Mouse (Mus musculus) neural tube, embryonic 15.5 days (tissue): ENCODE results near the gene Pik3cd. TPM values are rescaled to one million over a fixed set of nuclear protein-coding genes. Genes with fewer than 3 reads are reported as not detected.
A peak's percentile ranks its signal among the peaks of the same experiment; 100 is the strongest.

Source experiments
- ATAC-seq: fragments of 200-750 bp; cut with Nextera tagmentation; 2 replicates; pipeline ENCODE4 v1.8.0; 2017; ENCODE audit warnings: mild to moderate bottlenecking, moderate TSS enrichment, moderate library complexity; ENCODE audit not compliant: low FRiP score
- H3K27ac ChIP-seq: fragments of 300-500 bp; sonication (generic); replicated peaks from 2 replicates; pipeline ENCODE4 v1.5.1; 2015; ENCODE audit warnings: mild to moderate bottlenecking, inconsistent platforms
- H3K27me3 ChIP-seq: fragments of 300-500 bp; sonication (generic); replicated peaks from 2 replicates; pipeline ENCODE4 v1.6.1; 2015; ENCODE audit warnings: inconsistent platforms
- H3K36me3 ChIP-seq: fragments of 300-500 bp; sonication (generic); 2 replicates; pipeline ENCODE4 v1.6.1; 2015; ENCODE audit warnings: inconsistent platforms
- H3K4me1 ChIP-seq: fragments of 300-500 bp; sonication (generic); 2 replicates; pipeline ENCODE4 v1.6.1; 2015; ENCODE audit warnings: inconsistent platforms
- H3K4me2 ChIP-seq: fragments of 300-500 bp; sonication (generic); 2 replicates; pipeline ENCODE4 v1.6.1; 2015; ENCODE audit warnings: inconsistent platforms, mild to moderate bottlenecking, moderate library complexity
- H3K4me3 ChIP-seq: fragments of 300-500 bp; sonication (generic); replicated peaks from 2 replicates; pipeline ENCODE4 v1.5.1; 2015; ENCODE audit warnings: mild to moderate bottlenecking, inconsistent platforms
- H3K9ac ChIP-seq: fragments of 300-500 bp; sonication (generic); replicated peaks from 2 replicates; pipeline ENCODE4 v1.6.1; 2015; ENCODE audit warnings: mild to moderate bottlenecking, inconsistent platforms
- H3K9me3 ChIP-seq: fragments of 300-500 bp; sonication (generic); replicated peaks from 2 replicates; pipeline ENCODE4 v1.6.1; 2016; ENCODE audit warnings: inconsistent platforms
- WGBS: fragments of 180-500 bp; shearing (Covaris S2); methylation state at CpG from one replicate; pipeline ENCODE4 v1.1.7; 2015; ENCODE audit warnings: mixed read lengths; 5-methylcytosine and 5-hydroxymethylcytosine counted together
- polyA plus RNA-seq: library from polyadenylated mRNA; unstranded; fragments of >200 nt; fragmentation: Nextera tagmentation; extraction: Ambion mirVana; gene quantifications from 2 replicates; pipeline ENCODE4 v1.2.1, GENCODE M21; 2015

Gene Pik3cd
- polyA plus RNA-seq, 1 experiment from 2014 or later: 16.0 TPM

- no peaks in the 10 kb centered on the region for H3K9me3 ChIP-seq
- H3K4me3 ChIP-seq: no peak overlapping the region
- 84% methylated on average over 4 of the region's 4 CpGs for WGBS
- no peaks in the 10 kb centered on the region for H3K36me3 ChIP-seq
- no peak overlapping the region for H3K27ac ChIP-seq
- peaks cover 22% of the 10 kb centered on the region for H3K4me1 ChIP-seq
- H3K4me2 ChIP-seq: no peak overlapping the region
- no peak for ATAC-seq
- H3K27me3 ChIP-seq: peaks cover 23% of the 10 kb centered on the region
- no peak overlapping the region for H3K9ac ChIP-seq
These were observed 2.4 kb downstream of the Pik3cd start for GRCm38 (mm10) chr4:149699953-149700352.

- WGBS: 1% methylated on average over 35 of the region's 35 CpGs
- Histone ChIP-seq H3K4me2 (peak overlapping the region; percentile 82), H3K27ac (no peak overlapping the region), H3K9me3 (no peaks in the 10 kb centered on the region), H3K4me1 (peaks cover 22% of the 10 kb centered on the region), H3K36me3 (no peaks in the 10 kb centered on the region), H3K9ac (peak overlapping the region; percentile 53), H3K27me3 (peaks cover 23% of the 10 kb centered on the region), H3K4me3 (peak overlapping the region; percentile 44)
- ATAC-seq: peak; percentile 81
These were observed 4.1 kb downstream of the Pik3cd start for GRCm38 (mm10) chr4:149698197-149698821.

GRCm38 (mm10) chr4:149697506-149698196 is 4.7 kb downstream of the Pik3cd start:
- H3K4me3 ChIP-seq: peak overlapping the region; percentile 44
- H3K36me3 ChIP-seq: no peaks in the 10 kb centered on the region
- peak overlapping the region; percentile 53 for H3K9ac ChIP-seq
- peaks cover 23% of the 10 kb centered on the region for H3K27me3 ChIP-seq
- 30% methylated on average over 15 of the region's 15 CpGs for WGBS
- H3K4me1 ChIP-seq: peaks cover 22% of the 10 kb centered on the region
- H3K27ac ChIP-seq: no peak overlapping the region
- no peaks in the 10 kb centered on the region for H3K9me3 ChIP-seq
- ATAC-seq: no peak
- H3K4me2 ChIP-seq: peak overlapping the region; percentile 82

GRCm38 (mm10) chr4:149696189-149696971 is 6.0 kb downstream of the Pik3cd start:
- Histone ChIP-seq H3K9ac (no peak overlapping the region), H3K36me3 (no peaks in the 10 kb centered on the region), H3K27ac (no peak overlapping the region), H3K9me3 (no peaks in the 10 kb centered on the region), H3K4me1 (peaks cover 22% of the 10 kb centered on the region), H3K27me3 (peaks cover 23% of the 10 kb centered on the region), H3K4me3 (no peak overlapping the region), H3K4me2 (peak overlapping the region; percentile 4)
- 37% methylated on average over 16 of the region's 16 CpGs for WGBS
- 0 out of 2 replicates have a peak, but pooled peaks have one; percentile 47 for ATAC-seq

- Histone ChIP-seq H3K36me3 (no peaks in the 10 kb centered on the region), H3K4me3 (no peak overlapping the region), H3K4me2 (no peak overlapping the region), H3K27ac (no peak overlapping the region), H3K27me3 (no peaks in the 10 kb centered on the region), H3K9ac (no peak overlapping the region), H3K4me1 (peaks cover 5% of the 10 kb centered on the region), H3K9me3 (no peaks in the 10 kb centered on the region)
- no peak for ATAC-seq
- WGBS: 72% methylated on average over 8 of the region's 8 CpGs
These were observed 11.0 kb downstream of the Pik3cd start for GRCm38 (mm10) chr4:149691368-149691767.

- Histone ChIP-seq H3K27ac (no peak overlapping the region), H3K4me2 (no peak overlapping the region), H3K9me3 (no peaks in the 10 kb centered on the region), H3K4me1 (no peaks in the 10 kb centered on the region), H3K27me3 (no peaks in the 10 kb centered on the region), H3K9ac (no peak overlapping the region), H3K4me3 (no peak overlapping the region), H3K36me3 (no peaks in the 10 kb centered on the region)
- ATAC-seq: no peak
- 95% methylated on average over 8 of the region's 8 CpGs for WGBS
These were observed 11.5 kb downstream of the Pik3cd start for GRCm38 (mm10) chr4:149690828-149691280.

GRCm38 (mm10) chr4:149689822-149690700 is 12.3 kb downstream of the Pik3cd start:
- no peaks in the 10 kb centered on the region for H3K4me1 ChIP-seq
- no peak overlapping the region for H3K27ac ChIP-seq
- no peaks in the 10 kb centered on the region for H3K9me3 ChIP-seq
- no peak overlapping the region for H3K4me3 ChIP-seq
- H3K4me2 ChIP-seq: no peak overlapping the region
- no peak overlapping the region for H3K9ac ChIP-seq
- H3K27me3 ChIP-seq: no peaks in the 10 kb centered on the region
- 91% methylated on average over 12 of the region's 12 CpGs for WGBS
- no peaks in the 10 kb centered on the region for H3K36me3 ChIP-seq
- no peak for ATAC-seq

GRCm38 (mm10) chr4:149688861-149689260 is 13.5 kb downstream of the Pik3cd start:
- Histone ChIP-seq H3K4me1 (no peaks in the 10 kb centered on the region), H3K27me3 (no peaks in the 10 kb centered on the region), H3K4me3 (no peak overlapping the region), H3K9me3 (no peaks in the 10 kb centered on the region), H3K36me3 (no peaks in the 10 kb centered on the region), H3K4me2 (no peak overlapping the region), H3K9ac (no peak overlapping the region), H3K27ac (no peak overlapping the region)
- ATAC-seq: no peak
- 63% methylated on average over 14 of the region's 14 CpGs for WGBS

GRCm38 (mm10) chr4:149684841-149685623 is 17.3 kb downstream of the Pik3cd start:
- H3K9me3 ChIP-seq: no peaks in the 10 kb centered on the region
- H3K4me2 ChIP-seq: no peak overlapping the region
- WGBS: 81% methylated on average over 11 of the region's 11 CpGs

GRCm38 (mm10) chr4:149683875-149684274 is 18.5 kb downstream of the Pik3cd start:
- 30% methylated on average over 7 of the region's 7 CpGs for WGBS
- no peak overlapping the region for H3K27ac ChIP-seq
- H3K27me3 ChIP-seq: no peaks in the 10 kb centered on the region
- H3K4me3 ChIP-seq: no peak overlapping the region
- H3K4me2 ChIP-seq: no peak overlapping the region
- H3K9ac ChIP-seq: no peak overlapping the region
- H3K9me3 ChIP-seq: no peaks in the 10 kb centered on the region
- no peak for ATAC-seq
- no peaks in the 10 kb centered on the region for H3K36me3 ChIP-seq
- no peaks in the 10 kb centered on the region for H3K4me1 ChIP-seq

More at GRCm38 (mm10) chr4:149684841-149685623, 17.3 kb downstream of the Pik3cd start:
- Histone ChIP-seq H3K27ac (no peak overlapping the region), H3K27me3 (no peaks in the 10 kb centered on the region), H3K36me3 (no peaks in the 10 kb centered on the region), H3K9ac (no peak overlapping the region), H3K4me3 (no peak overlapping the region), H3K4me1 (no peaks in the 10 kb centered on the region)
- no peak for ATAC-seq
